Mouse (Mus musculus): ENCODE data around the gene Thap4. TPM values are rescaled to one million over a fixed set of nuclear protein-coding genes. Genes with fewer than 3 reads are reported as not detected.
A peak's percentile ranks its signal among the peaks of the same experiment; 100 is the strongest.

Gene Thap4
- polyA plus RNA-seq, 1 experiment from 2014 or later = 75.3 TPM

GRCm38 (mm10) chr1:93686245-93686960, 68.3 kb downstream of the Thap4 start:
- 2% methylated on average over 51 of the region's 51 CpGs for WGBS
- H3K4me1 ChIP-seq (ENCODE audit: insufficient read depth, low read length) = peaks cover 21% of the 10 kb centered on the region

DNA sequence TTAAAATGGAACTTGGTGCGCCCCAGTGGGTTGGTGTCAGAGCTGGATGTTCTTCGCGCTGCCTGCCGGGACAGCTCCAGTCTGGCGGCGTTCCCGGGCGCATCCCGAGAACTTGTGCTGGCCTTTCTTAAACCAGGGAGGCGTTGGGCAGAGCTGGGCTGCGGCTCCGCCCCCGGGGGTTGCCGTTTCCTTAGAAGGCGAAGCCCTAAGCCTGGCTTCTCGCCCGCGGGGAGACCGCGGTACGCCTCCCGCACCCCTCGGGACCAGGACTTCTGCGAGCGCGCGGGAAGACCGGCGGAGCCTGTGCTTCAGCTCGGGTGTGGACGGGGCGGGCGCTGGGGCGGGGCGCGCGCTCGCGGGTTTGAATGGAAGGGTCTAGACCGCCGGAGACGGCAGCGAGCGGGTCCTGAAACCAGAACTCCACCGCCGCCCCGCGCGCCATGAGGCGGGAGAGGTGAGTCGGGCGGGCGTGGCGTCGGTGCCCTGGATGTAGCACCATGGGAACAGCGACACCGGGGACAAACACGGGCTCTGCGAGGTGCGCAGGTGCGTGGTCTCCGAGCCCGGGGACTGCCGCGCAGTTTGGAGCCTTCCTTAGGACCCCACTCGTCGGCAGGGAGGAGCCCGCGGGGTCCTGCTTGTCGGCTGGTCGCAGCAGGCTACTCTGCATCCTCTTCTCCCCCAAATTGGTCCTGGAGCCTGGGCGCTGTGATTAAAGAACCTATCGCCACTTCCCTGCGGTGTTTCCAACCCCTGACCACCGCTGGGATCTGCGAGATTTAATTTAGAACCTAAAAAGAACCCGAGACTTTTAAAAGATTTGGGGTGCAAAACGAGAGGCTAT, 69.0 kb downstream of the Thap4 start, which contains the start of gene Bok:
TSS of gene Bok (plus strand) at position 260 of the 844 bp plus-strand sequence.
- H3K4me3 ChIP-seq (ENCODE audit: low read length) = peak within 1 kb of the TSS; percentile 70
- peak; percentile 58 for ATAC-seq (ENCODE audit: low FRiP score, low TSS enrichment)
- H3K4me2 ChIP-seq (replicated peaks; ENCODE audit: low read depth, low read length) = peak within 1 kb of the TSS; percentile 91
- H3K27me3 ChIP-seq (ENCODE audit: insufficient read depth, low read length) = 0 out of 2 replicates have a peak, but pooled peaks cover 3% of the 10 kb centered on the region
- peak within 1 kb of the TSS; percentile 79 for H3K9ac ChIP-seq (replicated peaks; ENCODE audit: low read length)
- no peaks in the 10 kb centered on the region; the same call in 1 of the 2 replicates for H3K9me3 ChIP-seq (ENCODE audit: low read length)
- peak within 1 kb of the TSS; percentile 89 for H3K27ac ChIP-seq (ENCODE audit: low read length)
- WGBS = under 1% methylated on average over 78 of the region's 78 CpGs
- H3K36me3 ChIP-seq (ENCODE audit: insufficient read depth, low read length) = peaks cover 3% of the 10 kb centered on the region
- H3K4me1 ChIP-seq (ENCODE audit: insufficient read depth, low read length) = peaks cover 21% of the 10 kb centered on the region

More at GRCm38 (mm10) chr1:93686245-93686960, 68.3 kb downstream of the Thap4 start:
- Histone ChIP-seq H3K27me3 (ENCODE audit: insufficient read depth, low read length) (0 out of 2 replicates have a peak, but pooled peaks cover 3% of the 10 kb centered on the region), H3K36me3 (ENCODE audit: insufficient read depth, low read length) (peaks cover 9% of the 10 kb centered on the region), H3K4me3 (ENCODE audit: low read length) (peak overlapping the region; percentile 70), H3K9ac (replicated peaks; ENCODE audit: low read length) (peak overlapping the region; percentile 79), H3K27ac (ENCODE audit: low read length) (peak overlapping the region; percentile 89), H3K4me2 (replicated peaks; ENCODE audit: low read depth, low read length) (peak overlapping the region; percentile 91), H3K9me3 (ENCODE audit: low read length) (no peaks in the 10 kb centered on the region; the same call in 1 of the 2 replicates)
- peak; percentile 91 for ATAC-seq (ENCODE audit: low FRiP score, low TSS enrichment)

DNA sequence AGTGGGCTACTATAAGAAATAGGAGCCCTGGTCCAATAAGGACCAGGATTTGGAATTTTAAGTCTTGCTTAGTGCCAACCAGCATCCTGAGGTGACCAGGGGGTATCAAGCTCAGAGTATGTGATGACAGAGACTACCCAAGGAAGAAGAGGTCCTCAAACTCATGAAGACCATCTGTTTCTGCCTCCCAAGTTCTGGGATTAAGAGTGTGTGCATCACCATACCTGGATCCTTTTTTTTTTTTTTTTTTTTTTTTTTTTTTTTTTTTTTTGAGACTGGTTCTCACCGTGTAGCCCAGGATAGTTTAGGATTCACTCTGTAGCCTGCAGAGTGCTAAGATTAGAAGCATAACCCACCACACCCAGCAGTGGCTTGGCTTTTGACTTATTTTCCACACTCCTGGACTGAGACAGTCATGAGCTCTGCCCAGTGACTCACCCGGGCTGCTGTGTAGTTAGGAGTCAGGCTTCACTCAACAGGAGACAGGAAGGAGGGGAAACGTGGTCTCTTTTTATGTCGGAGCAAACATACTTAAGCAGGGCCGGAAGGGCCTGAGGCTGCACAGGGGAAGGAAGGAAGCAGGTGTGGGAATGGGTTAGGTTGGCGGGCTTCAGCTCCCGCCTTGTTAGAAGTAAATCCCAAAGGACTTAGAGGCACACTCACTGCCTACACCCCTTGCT, 74.6 kb downstream of the Thap4 start:
- 51% methylated on average over 7 of the region's 7 CpGs for WGBS

DNA sequence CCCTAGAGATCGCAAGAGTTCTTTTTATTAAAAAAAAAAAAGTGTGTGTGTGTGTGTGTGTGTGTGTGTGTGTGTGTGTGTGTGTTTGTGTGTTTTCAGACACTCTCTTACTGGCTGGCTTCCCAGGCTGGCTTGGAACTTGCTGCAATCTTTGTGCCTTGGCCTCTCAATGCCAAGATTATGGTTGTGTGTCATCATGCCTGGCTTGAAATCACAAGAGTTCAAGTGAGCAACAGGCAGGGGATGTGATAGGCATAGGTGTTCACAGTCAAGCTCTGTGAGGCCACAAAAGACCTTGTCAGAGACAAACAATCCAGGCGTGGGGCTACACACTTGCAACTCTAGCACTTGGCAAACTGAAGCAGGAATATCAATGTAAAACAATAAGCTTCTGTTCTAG, 76.3 kb downstream of the Thap4 start:
- no peak overlapping the region for H3K9ac ChIP-seq (replicated peaks; ENCODE audit: low read length)
- H3K36me3 ChIP-seq (ENCODE audit: insufficient read depth, low read length) = no peaks in the 10 kb centered on the region
- H3K27ac ChIP-seq (ENCODE audit: low read length) = no peak overlapping the region
- no peak overlapping the region for H3K4me2 ChIP-seq (replicated peaks; ENCODE audit: low read depth, low read length)
- no peak overlapping the region for H3K4me3 ChIP-seq (ENCODE audit: low read length)
- no peak for ATAC-seq (ENCODE audit: low FRiP score, low TSS enrichment)
- no peaks in the 10 kb centered on the region for H3K4me1 ChIP-seq (ENCODE audit: insufficient read depth, low read length)
- WGBS = 63% methylated on average over 2 of the region's 2 CpGs
- H3K9me3 ChIP-seq (ENCODE audit: low read length) = no peaks in the 10 kb centered on the region; the same call in 1 of the 2 replicates
- no peaks in the 10 kb centered on the region for H3K27me3 ChIP-seq (ENCODE audit: insufficient read depth, low read length)

More for the DNA sequence above, 74.6 kb downstream of the Thap4 start:
- peak; percentile 78 for ATAC-seq (ENCODE audit: low FRiP score, low TSS enrichment)
- Histone ChIP-seq H3K4me2 (replicated peaks; ENCODE audit: low read depth, low read length) (no peak overlapping the region), H3K36me3 (ENCODE audit: insufficient read depth, low read length) (no peaks in the 10 kb centered on the region), H3K9ac (replicated peaks; ENCODE audit: low read length) (no peak overlapping the region), H3K9me3 (ENCODE audit: low read length) (no peaks in the 10 kb centered on the region; the same call in 1 of the 2 replicates), H3K27me3 (ENCODE audit: insufficient read depth, low read length) (0 out of 2 replicates have a peak, but pooled peaks cover 3% of the 10 kb centered on the region), H3K4me3 (ENCODE audit: low read length) (no peak overlapping the region), H3K4me1 (ENCODE audit: insufficient read depth, low read length) (peaks cover 4% of the 10 kb centered on the region; the same call in 1 of the 2 replicates), H3K27ac (ENCODE audit: low read length) (peak overlapping the region; percentile 63; the same call in 1 of the 2 replicates)

GRCm38 (mm10) chr1:93672682-93673081, 82.0 kb downstream of the Thap4 start:
- ATAC-seq (ENCODE audit: low FRiP score, low TSS enrichment) = no peak
- H3K36me3 ChIP-seq (ENCODE audit: insufficient read depth, low read length) = no peaks in the 10 kb centered on the region
- H3K4me1 ChIP-seq (ENCODE audit: insufficient read depth, low read length) = peaks cover 32% of the 10 kb centered on the region
- H3K27ac ChIP-seq (ENCODE audit: low read length) = 0 out of 2 replicates have a peak overlapping the region, but pooled peaks have one; percentile 2
- H3K4me2 ChIP-seq (replicated peaks; ENCODE audit: low read depth, low read length) = no peak overlapping the region
- H3K4me3 ChIP-seq (ENCODE audit: low read length) = no peak overlapping the region
- WGBS = 64% methylated on average over 5 of the region's 5 CpGs
- H3K27me3 ChIP-seq (ENCODE audit: insufficient read depth, low read length) = no peaks in the 10 kb centered on the region
- no peak overlapping the region for H3K9ac ChIP-seq (replicated peaks; ENCODE audit: low read length)
- H3K9me3 ChIP-seq (ENCODE audit: low read length) = no peaks in the 10 kb centered on the region

DNA sequence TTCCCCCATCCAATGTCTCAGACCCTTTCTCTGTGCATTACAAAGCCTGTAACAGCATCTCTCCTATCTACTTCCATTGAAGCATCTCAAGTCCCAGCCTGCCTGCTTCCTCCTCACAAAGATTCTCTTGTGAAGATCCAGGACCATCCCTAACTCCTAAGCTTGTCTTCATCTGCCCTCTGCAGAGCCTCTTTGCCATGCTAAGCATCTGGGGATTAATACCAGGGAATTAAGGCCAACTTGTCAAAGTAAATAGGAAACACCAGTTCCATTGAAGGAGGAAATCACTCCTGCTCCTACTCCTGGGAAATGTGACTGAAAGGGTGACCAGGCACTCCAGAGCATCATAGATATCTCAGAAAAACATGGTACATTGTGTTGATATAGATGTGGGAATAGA, 84.7 kb downstream of the Thap4 start:
- H3K9me3 ChIP-seq (ENCODE audit: low read length) = no peaks in the 10 kb centered on the region
- no peak overlapping the region for H3K4me3 ChIP-seq (ENCODE audit: low read length)
- no peaks in the 10 kb centered on the region for H3K36me3 ChIP-seq (ENCODE audit: insufficient read depth, low read length)
- H3K4me1 ChIP-seq (ENCODE audit: insufficient read depth, low read length) = peaks cover 34% of the 10 kb centered on the region
- no peak overlapping the region for H3K9ac ChIP-seq (replicated peaks; ENCODE audit: low read length)
- no peak overlapping the region for H3K27ac ChIP-seq (ENCODE audit: low read length)
- ATAC-seq (ENCODE audit: low FRiP score, low TSS enrichment) = no peak
- no peak overlapping the region for H3K4me2 ChIP-seq (replicated peaks; ENCODE audit: low read depth, low read length)
- H3K27me3 ChIP-seq (ENCODE audit: insufficient read depth, low read length) = no peaks in the 10 kb centered on the region

DNA sequence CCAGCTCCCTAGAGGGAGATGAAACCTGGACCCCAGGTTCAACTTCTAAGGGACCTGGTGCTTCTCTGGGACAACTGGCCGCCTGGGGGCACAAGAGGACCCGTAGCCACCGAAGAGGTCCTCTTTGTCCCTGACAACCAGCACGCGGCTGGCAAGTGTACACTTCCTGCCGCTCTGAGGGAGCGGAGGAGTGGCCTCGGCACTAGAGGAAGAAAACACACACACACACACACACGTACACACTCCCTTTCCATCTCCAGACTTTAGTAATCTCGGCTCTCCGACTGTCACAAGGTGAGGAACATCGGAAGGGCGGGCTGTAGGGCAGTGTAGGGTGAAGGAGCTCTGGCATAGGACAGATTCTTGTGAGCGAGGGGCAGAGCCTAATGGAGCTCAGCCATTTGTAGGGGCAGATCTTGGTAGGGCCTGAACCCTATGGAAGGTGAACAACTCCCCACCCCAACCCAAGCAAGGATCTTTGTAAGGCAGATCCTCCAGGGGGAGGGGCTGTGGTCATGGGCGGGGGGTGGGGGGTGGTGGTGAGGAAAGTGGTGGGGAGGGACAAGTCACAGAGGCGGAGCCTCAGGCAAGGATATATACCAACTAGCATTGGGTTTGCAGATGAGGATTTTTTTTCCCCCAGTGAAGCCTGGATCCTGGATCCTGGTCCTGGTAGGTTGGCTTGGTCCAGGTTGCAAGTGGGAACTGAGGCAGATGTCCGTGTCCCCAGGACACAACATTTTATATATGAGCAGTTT, 85.7 kb downstream of the Thap4 start:
- Histone ChIP-seq H3K4me1 (ENCODE audit: insufficient read depth, low read length) (peaks cover 34% of the 10 kb centered on the region), H3K4me3 (ENCODE audit: low read length) (peak overlapping the region; percentile 49), H3K9me3 (ENCODE audit: low read length) (no peaks in the 10 kb centered on the region), H3K4me2 (replicated peaks; ENCODE audit: low read depth, low read length) (peak overlapping the region; percentile 69), H3K27ac (ENCODE audit: low read length) (peak overlapping the region; percentile 88), H3K27me3 (ENCODE audit: insufficient read depth, low read length) (no peaks in the 10 kb centered on the region), H3K36me3 (ENCODE audit: insufficient read depth, low read length) (no peaks in the 10 kb centered on the region), H3K9ac (replicated peaks; ENCODE audit: low read length) (peak overlapping the region; percentile 72)
- peak; percentile 86 for ATAC-seq (ENCODE audit: low FRiP score, low TSS enrichment)
- 9% methylated on average over 17 of the region's 17 CpGs for WGBS

DNA sequence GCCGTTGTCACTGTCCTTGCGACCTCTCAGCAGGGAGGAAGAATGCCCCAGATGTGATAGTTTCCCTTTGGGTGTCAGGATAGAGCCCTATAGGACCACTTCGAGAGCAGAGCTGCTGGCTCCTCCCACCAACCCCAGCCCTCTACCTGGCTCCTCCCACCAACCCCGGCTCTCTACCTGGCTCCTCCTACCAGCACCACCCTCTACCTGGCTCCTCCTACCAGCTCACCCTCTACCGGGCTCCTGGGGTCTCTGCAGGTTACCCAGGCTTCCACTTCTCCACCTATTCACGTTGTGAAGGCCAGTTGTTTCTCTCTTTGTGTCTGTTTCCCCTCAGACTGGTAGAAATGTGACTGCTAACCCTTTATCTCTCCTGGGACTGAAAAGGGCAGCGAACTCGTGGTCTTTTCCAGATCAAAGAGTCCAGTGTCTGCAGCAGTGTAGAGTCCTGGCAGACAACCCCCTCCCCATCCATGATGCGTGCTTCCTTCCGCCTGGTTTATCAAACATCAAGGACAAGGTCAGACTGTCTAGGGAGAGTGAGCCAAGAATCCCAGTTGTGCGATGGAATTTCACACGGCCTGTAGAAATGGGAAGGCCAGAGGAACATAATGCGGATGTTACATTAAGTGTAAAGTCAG, 86.8 kb downstream of the Thap4 start:
- Histone ChIP-seq H3K4me3 (ENCODE audit: low read length) (no peak overlapping the region), H3K4me1 (ENCODE audit: insufficient read depth, low read length) (peaks cover 34% of the 10 kb centered on the region), H3K9me3 (ENCODE audit: low read length) (no peaks in the 10 kb centered on the region), H3K36me3 (ENCODE audit: insufficient read depth, low read length) (no peaks in the 10 kb centered on the region), H3K9ac (replicated peaks; ENCODE audit: low read length) (no peak overlapping the region), H3K27me3 (ENCODE audit: insufficient read depth, low read length) (no peaks in the 10 kb centered on the region), H3K4me2 (replicated peaks; ENCODE audit: low read depth, low read length) (no peak overlapping the region; the same call in 1 of the 2 replicates), H3K27ac (ENCODE audit: low read length) (peak overlapping the region; percentile 88)
- ATAC-seq (ENCODE audit: low FRiP score, low TSS enrichment) = peak; percentile 40
- WGBS = 29% methylated on average over 13 of the region's 13 CpGs

All from kidney, embryonic 16.5 days (tissue).